ENCODE assay signal across 16 mouse cellular contexts in the genomic region with DNA sequence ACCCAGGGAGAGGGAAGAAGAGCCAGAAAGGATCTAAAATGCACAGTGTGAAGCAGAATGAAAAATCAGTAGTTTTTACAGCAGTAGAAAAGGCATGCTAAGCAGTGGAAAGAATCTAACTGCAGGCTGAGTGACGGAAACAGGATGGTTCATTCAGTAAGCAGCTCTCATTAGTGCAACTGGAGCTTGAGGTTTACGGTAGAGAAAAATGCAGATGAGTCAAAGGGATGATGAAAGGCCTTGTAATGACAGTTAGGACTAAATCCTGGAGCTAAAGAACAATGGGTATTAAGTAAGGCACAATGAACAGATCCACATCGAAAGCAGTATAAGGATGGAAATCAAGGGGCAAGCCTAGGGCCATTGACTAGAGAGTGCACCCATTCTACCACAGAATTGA. TPM values are rescaled to one million over a fixed set of nuclear protein-coding genes. Genes with fewer than 3 reads are reported as not detected.
DNase-seq lines count a peak whose midpoint lies in the region; ATAC-seq and TF ChIP-seq lines count a peak whose summit lies in the region.
"Had no signal": no experiment of that assay in that cellular context is flagged by ENCODE, and none has a peak within 500 bp of the region (broad histone marks: within the 10 kb centered on the region; RNA-seq: fewer than 3 reads in every experiment).

No protein-coding gene starts in this region.

- peaks cover 36% of the 10 kb centered on the region for H3K79me3 ChIP-seq in C2C12 (ENCODE audit: low read depth)

- TF ChIP-seq CTCF in C2C12 (IDR thresholded peaks at IDR 0.05; ENCODE audit: control insufficient read depth, insufficient read depth, insufficient read length): no peak

- peaks cover 83% of the 10 kb centered on the region for H3K79me2 ChIP-seq in C2C12 (ENCODE audit: control insufficient read depth, insufficient read depth)
- peaks cover 78% of the 10 kb centered on the region for H3K79me2 ChIP-seq in myocyte (ENCODE audit: control insufficient read depth, insufficient read depth)

- peaks cover 24% of the 10 kb centered on the region for H3K4me1 ChIP-seq in hindbrain, embryonic 13.5 days (replicated peaks)
- H3K4me1 ChIP-seq in hindbrain, embryonic 12.5 days: peaks cover 18% of the 10 kb centered on the region

- H3K27ac ChIP-seq in hindbrain, embryonic 13.5 days: no peak overlapping the region
- H3K27ac ChIP-seq in hindbrain, embryonic 12.5 days: no peak overlapping the region
- H3K27ac ChIP-seq: heart, adult 2 months had no signal

- H3K9me3 ChIP-seq in hindbrain, embryonic 13.5 days: no peaks in the 10 kb centered on the region
- H3K9me3 ChIP-seq in hindbrain, embryonic 12.5 days (replicated peaks): no peaks in the 10 kb centered on the region

- DNase-seq in brain, adult 2 months (ENCODE audit: low read depth, low spot score): peak; percentile 54
- no peak for DNase-seq in natural killer cell, adult 2 months (ENCODE audit: low spot score in 2 of 2)
- DNase-seq in cerebellum, postnatal 36 days: no peak
- DNase-seq in layer of hippocampus, postnatal 10 days (ENCODE audit: low spot score in 2 of 2): no peak
- DNase-seq: cerebellum, adult 8-10 months; embryo, embryonic 11 days; heart, adult 2 months; kidney, postnatal 14 days; liver; lung, adult 18-20 months; lung, postnatal 4 days had no signal

- WGBS in hindbrain, embryonic 13.5 days: 23% methylated on average over 3 of the region's 3 CpGs
- WGBS in hindbrain, embryonic 12.5 days: 31% methylated on average over 3 of the region's 3 CpGs

- peak overlapping the region; percentile 55 for H3K9ac ChIP-seq in hindbrain, embryonic 13.5 days
- no peak overlapping the region for H3K9ac ChIP-seq in hindbrain, embryonic 12.5 days

- H3ac ChIP-seq in C2C12 (ENCODE audit: control insufficient read depth, insufficient read length, low read depth) (no peak overlapping the region), myocyte (ENCODE audit: control insufficient read depth, insufficient read length) (no peak overlapping the region)

- TF ChIP-seq POLR2A in myocyte (IDR thresholded peaks at IDR 0.05; ENCODE audit: insufficient read length, low read depth): no peak

- H3K36me3 ChIP-seq in hindbrain, embryonic 13.5 days: no peaks in the 10 kb centered on the region
- no peaks in the 10 kb centered on the region for H3K36me3 ChIP-seq in hindbrain, embryonic 12.5 days
- no peaks in the 10 kb centered on the region for H3K36me3 ChIP-seq in C2C12 (ENCODE audit: control insufficient read depth, insufficient read depth)
- no peaks in the 10 kb centered on the region for H3K36me3 ChIP-seq in myocyte (ENCODE audit: control insufficient read depth, insufficient read depth)

- ATAC-seq in hindbrain, embryonic 13.5 days (ENCODE audit: low FRiP score): no peak
- no peak for ATAC-seq in hindbrain, embryonic 12.5 days (ENCODE audit: low FRiP score)
- ATAC-seq: inflammation-experienced regulatory T-cells, adult 6 months had no signal

- H3K4me3 ChIP-seq in hindbrain, embryonic 13.5 days: no peak overlapping the region
- H3K4me3 ChIP-seq in hindbrain, embryonic 12.5 days: no peak overlapping the region
- no peak overlapping the region for H3K4me3 ChIP-seq in C2C12 (ENCODE audit: insufficient read depth, poor library complexity, severe bottlenecking)
- no peak overlapping the region for H3K4me3 ChIP-seq in myocyte
- H3K4me3 ChIP-seq: heart, adult 2 months had no signal

- no peaks in the 10 kb centered on the region for H3K27me3 ChIP-seq in hindbrain, embryonic 13.5 days
- no peaks in the 10 kb centered on the region for H3K27me3 ChIP-seq in hindbrain, embryonic 12.5 days
- H3K27me3 ChIP-seq in C2C12 (ENCODE audit: control insufficient read depth, insufficient read depth, insufficient read length) (no peaks in the 10 kb centered on the region), myocyte (ENCODE audit: control insufficient read depth, insufficient read depth, insufficient read length) (no peaks in the 10 kb centered on the region)

- peak overlapping the region; percentile 19; the same call in 1 of the 2 replicates for H3K4me2 ChIP-seq in hindbrain, embryonic 13.5 days
- H3K4me2 ChIP-seq in hindbrain, embryonic 12.5 days (replicated peaks): no peak overlapping the region
- H3K4me2 ChIP-seq in myocyte (ENCODE audit: low read depth): peak overlapping the region; percentile 78

TF ChIP-seq in C2C12, 6 proteins besides CTCF, POLR2A, EP300 and RAD21:
- TF ChIP-seq FOSL1 (IDR thresholded peaks at IDR 0.05; ENCODE audit: insufficient read depth, low read length, poor library complexity, severe bottlenecking) (no peak), MYOD1 (IDR thresholded peaks at IDR 0.05; ENCODE audit: control insufficient read depth, insufficient read length, low read depth) (peak; percentile 51), MYOG (IDR thresholded peaks at IDR 0.05; ENCODE audit: control insufficient read depth, extremely low read depth, insufficient read length) (no peak), USF1 (IDR thresholded peaks at IDR 0.05; ENCODE audit: low read depth) (no peak), CEBPB (IDR thresholded peaks at IDR 0.05; ENCODE audit: low read depth) (peak; percentile 74), MAX (IDR thresholded peaks at IDR 0.05) (no peak)

TF ChIP-seq in myocyte, 11 proteins besides CTCF, POLR2A, EP300 and RAD21:
- TF ChIP-seq CEBPB (IDR thresholded peaks at IDR 0.05; ENCODE audit: insufficient read depth, poor library complexity, severe bottlenecking) (peak; percentile 98), MYOG (IDR thresholded peaks at IDR 0.05; ENCODE audit: control insufficient read depth in 1 of 3, insufficient read depth in 1 of 3, insufficient read length in 2 of 3, low read depth in 2 of 3) (no peak), MYOD1 (IDR thresholded peaks at IDR 0.05; ENCODE audit: control insufficient read depth in 1 of 3, insufficient read length in 2 of 3, low read depth in 2 of 3) (peak; percentile 38 to 59 (median 42)), REST (IDR thresholded peaks at IDR 0.05; ENCODE audit: insufficient read depth, insufficient read length) (no peak)

RNA-seq across cellular contexts. Expression of a gene that starts 3.7 kb away (rescaled TPM):
- 17.7 and 18.1 TPM in 2 replicates for polyA plus RNA-seq in hindbrain, embryonic 13.5 days (2015; fragmentation: Nextera tagmentation; extraction: Ambion mirVana)
- 26.9 and 27.2 TPM in 2 replicates for polyA plus RNA-seq in hindbrain, embryonic 12.5 days (2016; fragmentation: Nextera tagmentation; extraction: Ambion mirVana)
- 10.1 TPM for polyA plus RNA-seq in C2C12 (2012; fragmentation: generic; extraction: Trizol)
- 32.0 TPM for polyA plus RNA-seq in myocyte (2012; fragmentation: generic; extraction: Trizol)
- 10 to 100 TPM; 24.4 to 25.0 TPM for total RNA-seq in layer of hippocampus, postnatal 10 days (2021)
